Mouse (Mus musculus) cerebellum, postnatal 10 days (tissue): Measurements from ENCODE around the gene Krt7.

Experiments used
- DNase-seq, 2 experiments: peaks; one replicate each; pipeline ENCODE4 v3.0.0; 2021; ENCODE audit warnings: mixed read lengths in 2 of 2

Gene Krt7

DNA sequence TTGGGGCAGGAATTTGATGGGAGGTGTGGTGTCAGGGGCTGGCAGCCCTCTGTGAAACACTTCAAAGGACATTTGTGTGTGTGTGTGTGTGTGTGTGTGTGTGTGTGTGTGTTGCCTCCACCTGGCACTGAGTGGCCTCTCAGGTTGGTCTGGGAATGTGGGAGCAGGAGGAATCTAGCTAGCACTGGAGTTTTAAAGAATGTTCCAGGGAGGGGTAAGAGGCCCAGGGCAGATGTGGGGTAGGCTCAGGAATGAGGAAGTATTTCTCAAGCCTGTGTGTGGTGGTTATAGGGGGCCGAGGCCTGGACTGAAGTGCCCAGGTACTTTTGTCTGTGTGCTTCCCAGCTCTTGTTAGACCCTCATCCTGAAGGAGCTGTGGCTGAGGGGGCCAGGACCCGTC is at the start of gene Krt7:
Krt7 (plus strand) TSS at position 269 of the 400 bp plus-strand sequence.
- no peak for DNase-seq

GRCm38 (mm10) chr15:101362393-101363010 is 48.3 kb upstream of the Krt7 start:
- no peak for DNase-seq

DNA sequence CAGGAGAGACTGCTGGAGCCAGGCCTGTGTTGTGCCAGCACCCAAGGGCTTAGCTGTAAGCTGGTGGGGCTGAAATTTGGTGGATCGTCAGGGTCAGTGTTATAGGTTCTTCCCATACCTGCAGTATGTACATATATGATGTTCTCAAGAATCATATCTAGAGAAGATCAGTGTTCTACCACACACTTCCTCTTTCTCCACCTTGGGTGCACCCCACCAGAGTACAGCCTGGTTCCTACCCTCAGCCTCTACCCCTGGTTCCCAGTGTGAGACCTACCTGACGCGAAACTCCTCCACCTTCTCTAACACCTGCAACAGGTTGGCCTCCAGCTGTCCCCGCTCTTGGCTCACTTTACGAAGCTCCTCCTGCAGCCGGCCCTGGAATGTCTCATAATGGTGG is 46.9 kb upstream of the Krt7 start:
- DNase-seq: no peak

DNA sequence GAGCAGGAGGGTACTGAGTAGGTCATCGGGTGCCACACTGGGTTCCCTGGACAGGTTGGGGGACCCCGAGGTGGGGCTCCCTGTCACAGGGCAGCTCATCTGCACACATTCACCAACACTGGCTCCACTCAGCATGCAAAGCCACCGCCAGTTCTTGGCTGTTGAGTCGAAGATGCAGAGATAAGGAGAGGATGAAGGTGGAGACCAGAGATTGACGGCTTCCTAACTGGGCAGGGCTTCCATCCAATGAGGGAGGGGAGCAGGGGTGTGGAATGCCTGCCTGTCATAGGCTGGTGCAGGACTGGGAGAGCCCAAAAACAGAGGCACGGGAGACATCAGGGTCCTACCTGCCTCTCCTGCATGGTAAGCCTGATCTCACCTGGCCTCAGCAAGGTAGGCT is 46.4 kb upstream of the Krt7 start:
- no peak for DNase-seq

DNA sequence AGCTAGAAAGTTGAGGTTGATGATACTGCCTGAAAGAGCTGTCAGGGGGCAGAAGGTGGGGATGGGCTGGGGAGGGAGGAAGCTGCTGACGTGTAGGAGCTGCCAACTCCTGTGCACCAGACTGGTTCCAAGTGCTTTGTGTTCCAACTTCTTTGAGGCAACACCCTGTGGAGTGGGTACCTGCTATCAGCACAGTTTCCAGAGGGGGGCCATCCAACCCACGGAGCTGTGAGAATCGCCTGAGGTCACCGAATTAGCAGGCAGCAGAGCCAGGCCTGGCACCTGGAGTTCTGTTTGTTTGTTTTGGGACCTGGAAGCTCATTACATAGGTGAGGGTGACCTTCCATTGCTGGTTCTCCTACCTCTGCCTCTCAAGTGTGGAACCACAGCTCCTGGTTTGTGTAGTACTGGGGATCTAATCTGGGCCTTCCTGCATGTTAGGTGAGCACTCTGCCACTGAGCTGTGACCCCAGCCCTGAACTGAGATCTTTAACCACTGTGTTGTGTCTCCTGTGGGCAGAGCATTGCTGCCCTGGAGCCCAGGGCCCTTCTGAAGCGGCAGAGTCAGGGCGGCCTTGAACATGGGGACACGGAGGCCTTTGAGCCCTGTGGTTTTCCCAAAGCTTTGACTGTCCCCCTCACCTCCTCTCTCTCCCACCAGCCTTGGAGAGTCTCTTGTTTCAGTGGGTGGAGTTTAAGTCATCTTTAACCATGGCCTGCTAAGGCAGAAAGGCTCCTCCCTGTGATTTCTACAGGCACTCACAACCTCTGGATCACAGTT is 45.8 kb upstream of the Krt7 start:
- DNase-seq: no peak

DNA sequence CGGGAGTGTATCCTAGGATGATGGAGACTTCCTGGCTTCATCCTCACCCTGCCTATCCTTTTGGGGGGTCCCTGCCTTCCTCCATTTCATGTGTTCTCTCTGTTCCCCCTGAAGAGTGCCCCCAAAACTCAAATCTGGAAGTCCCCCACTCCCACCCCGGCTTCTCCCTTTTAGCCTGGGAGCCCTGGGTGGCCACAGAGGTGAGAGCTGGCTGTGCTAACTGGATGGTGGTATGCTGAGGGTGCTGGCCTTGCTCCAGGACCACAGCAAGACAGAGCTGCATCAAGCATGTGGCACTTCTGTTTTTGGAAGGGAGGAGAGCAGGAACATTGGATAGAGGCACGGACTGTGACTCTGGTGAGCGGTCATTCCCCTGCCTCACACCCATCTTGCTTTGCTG is 45.1 kb upstream of the Krt7 start:
- DNase-seq: no peak

DNA sequence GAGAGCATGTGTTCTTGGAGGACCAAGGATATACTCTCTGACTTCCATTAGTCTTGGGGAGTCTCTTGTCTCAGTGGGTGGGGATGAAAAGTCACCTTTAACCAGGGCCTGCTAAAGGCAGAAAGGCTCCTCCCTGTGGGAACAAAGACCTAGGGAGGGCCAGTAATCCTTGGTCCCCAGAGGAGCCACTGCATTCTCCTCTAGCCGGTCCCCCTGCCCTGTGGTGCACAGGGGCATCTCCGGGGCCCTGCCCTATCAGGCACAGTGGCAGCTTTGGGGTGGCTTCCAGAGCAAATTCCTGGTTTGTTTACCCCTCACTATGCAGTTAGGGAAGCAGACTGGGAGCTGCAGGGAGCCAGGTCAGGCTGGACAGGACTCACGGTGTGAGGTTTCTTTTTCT is 44.4 kb upstream of the Krt7 start:
- no peak for DNase-seq

- no peak for DNase-seq
Measured at GRCm38 (mm10) chr15:101366926-101367325, 43.9 kb upstream of the Krt7 start.

- DNase-seq: no peak
Measured at GRCm38 (mm10) chr15:101367497-101367896, 43.3 kb upstream of the Krt7 start.

DNA sequence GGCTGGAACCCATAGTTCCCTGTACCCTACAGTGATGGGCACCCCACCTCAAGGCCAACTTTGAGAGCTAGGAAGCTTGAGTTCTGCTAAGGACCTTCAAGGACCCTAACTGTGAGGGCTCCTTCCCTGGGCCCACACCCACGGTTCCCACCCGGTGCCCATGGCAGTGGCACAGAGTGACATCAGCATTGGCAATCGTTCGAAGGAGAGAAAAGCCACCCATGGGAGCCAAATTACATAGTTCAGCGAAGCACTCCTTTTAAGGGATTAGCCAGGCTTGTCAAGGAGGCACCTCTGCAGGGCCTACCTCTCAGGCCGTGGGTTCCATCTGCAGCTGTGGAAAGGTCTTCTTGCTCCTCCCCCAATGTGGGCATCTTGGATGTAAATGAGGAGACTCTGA is 42.8 kb upstream of the Krt7 start:
- DNase-seq: no peak

DNA sequence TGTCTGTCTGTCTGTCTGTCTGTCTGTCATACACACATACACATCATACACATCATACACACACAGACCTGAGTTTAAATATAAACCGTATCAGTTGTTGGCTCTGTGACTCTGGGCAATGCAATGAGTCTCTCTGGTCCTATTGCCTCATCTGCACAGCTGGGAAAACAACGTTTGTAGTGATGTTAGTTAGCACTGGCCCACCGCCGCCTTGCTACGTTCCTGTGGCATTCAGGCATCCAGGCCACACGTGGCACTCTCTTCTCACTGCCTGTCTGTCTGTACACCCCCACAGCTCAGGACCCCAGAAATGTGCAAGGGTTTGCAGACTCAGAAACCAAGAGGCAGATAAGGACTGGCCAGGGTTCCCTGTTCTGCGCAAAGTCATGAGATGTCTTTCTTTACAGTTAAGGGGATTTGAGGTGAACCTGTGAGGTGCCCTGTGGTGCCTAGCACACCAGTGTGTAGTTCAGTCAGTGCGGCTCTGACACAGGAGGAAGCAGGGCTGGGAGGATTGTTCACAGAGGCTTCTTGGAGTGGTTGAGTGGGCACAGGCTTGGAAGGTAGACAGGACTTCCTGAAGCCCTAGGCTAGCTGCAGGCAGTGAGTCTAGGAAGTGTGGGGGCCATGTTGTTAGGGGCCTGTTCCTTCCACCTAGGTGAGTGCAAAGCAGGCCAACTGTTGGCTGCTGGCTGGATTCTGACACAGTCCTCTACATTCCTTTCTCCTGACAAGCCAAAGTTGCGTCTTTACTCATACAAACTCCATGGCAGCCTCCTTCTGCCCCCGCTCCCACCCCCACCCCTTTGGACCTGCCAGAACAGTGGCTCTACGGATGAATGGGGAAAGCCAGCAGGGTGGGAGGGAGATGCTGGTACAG is 42.1 kb upstream of the Krt7 start:
- no peak for DNase-seq

DNA sequence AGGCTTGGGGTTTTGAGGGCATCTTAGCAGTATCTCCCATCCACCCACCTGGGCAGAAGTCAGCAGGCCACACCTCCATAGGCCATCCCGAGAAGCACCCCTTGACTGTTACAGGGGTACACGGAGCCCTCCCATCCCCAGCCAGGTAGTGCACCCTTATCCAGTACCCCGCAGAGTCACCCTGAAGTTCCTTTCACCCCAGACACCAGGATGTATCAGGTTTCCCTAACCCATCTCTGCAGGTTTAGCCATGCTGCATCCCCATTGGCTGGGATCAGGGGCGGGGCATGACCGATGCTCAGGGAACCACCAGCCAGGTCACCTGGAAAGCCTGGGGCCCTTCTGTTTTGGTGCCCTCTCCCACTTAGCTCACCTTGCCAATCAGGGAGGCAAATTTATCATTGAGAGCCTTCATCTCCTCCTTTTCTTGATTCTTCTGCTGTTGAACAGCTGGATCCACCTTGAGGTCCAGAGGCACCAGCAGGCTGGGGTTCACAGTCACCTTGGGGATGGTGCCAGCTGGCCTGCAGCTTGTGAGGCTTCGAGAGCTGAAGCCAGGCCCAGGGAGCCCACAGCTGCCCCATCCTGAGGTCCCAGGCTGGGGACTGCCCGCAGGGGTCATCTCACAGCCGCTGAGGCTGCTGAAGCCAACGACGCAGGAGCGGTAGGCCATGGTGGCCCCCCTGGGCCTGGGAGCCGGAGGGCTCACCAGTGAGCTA is 41.3 kb upstream of the Krt7 start:
- no peak for DNase-seq

DNA sequence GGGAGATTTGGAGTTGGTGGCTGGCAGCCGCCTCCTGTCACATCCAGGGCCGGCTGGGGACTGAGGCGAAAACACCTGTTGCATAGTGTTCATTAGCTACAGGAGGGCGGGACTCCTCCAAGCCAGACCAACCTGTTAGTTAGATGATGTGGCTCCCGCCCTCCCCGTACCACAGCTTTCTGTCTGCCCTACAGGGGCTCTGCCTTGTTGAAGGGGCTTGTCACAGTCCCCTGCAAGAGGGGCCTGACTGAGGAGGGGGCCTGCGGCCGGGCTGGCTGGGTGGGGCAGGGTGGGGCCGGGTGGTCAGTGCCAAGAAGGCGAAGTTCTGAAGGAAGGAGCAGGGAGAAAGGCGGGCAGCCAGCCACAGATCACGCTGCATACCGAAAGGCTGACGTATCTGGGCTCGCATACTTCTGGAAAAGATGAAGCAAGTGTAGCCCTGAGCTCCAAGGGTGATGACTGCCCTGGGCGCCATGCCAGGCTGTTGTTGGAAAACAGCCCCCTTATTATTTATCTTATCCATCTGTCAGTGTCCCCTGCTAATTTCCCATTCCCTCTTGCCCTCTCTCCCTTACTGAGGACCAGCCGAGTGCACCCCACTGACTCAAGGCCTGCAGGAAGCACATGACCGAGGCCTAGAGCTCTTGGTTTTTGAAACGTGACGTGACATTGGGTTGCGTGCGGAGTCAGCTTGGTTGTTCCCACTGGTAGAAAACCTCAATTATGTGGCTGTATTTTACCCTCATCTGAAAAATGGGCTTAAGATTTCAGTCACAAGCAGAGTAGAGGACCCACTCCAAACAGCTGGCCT is 40.5 kb upstream of the Krt7 start, which contains the start of gene Krt80:
Krt80 (minus strand) TSS at position 62 of the 811 bp plus-strand sequence.
- peak; percentile 47 to 63 for DNase-seq

DNA sequence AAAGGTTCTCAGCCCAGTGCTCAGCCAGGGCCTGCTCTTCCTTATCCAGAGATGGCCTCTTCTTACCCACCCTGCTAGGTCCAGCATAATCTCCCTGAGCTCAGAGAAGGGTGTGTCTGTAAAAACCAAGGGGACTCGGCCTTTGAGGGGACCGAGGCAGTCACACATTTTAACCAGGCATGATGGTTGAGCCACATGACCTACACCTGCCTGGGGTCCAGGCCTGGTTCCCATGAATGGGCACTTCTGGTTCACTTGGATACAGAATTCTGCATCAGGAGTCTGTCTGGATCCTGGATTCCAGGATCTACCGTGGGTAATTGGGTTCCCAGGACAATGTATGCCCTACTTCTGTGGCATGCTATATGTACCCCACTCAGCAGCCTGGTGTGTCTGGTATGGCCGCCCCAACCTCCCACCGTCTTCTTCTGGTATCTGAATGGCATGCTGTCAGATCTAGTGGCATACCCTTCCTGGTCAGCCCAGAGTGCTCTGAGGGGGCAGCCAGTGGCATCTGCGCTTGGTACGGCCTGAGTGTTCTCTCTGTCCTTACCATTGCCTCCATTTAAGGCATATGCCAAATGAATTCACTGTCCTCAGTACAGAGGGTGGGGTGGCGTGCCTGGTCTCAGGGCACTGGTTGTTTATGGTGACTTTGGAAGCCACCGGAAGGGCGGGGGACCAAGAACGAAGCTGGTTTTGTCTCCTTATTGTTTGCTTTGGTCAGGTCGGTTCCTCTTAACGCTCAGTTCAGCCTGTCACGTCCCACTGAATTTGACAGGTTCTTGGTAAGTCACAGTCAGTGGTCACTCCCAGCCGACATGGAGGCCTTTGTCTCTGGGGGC is 39.5 kb upstream of the Krt7 start:
- no peak for DNase-seq

DNA sequence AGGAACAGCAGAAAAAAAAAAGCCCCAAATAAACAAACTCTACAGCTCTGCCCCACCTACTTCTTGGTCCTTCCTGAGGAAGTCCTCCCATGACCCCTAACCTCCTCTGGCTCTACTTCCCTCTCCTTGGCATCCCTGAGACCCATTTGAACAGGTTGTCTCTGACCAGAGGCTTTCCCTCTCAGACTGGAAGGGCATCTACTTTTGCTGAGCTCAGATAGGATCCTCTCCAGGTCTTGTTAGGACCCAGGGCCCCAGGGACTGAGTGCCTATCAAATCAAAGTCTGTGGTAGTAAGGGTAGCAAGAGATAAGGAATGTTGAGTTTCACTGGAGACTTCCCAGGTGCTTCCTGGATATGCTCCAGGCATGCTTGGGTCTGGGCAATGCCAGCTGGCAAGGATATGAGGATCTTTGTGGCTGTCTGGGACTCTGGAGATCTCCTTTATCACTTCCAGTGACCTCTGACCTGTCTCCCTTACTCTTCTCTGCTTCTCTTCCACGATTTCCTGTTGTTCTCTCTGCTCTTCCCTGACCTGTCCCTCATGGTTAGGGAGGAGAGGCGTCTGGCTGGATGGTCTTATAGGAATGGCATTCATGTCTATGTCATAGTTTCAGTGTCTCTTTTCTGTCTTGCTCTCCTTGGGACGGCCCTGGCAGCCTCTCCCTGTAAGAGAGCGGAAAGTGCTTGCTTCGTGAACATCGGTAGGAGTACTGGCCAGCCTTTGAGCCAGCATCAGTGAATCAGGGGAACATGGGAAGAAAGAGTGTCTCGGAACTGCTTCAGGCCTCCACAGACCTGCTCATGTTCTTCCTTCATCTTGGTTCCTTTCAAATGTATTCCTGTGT is 38.5 kb upstream of the Krt7 start:
- DNase-seq: peak in 1 of 2 experiments; percentile 32

GRCm38 (mm10) chr15:101373286-101373898 is 37.5 kb upstream of the Krt7 start:
- DNase-seq: no peak

GRCm38 (mm10) chr15:101374879-101375278 is 36.0 kb upstream of the Krt7 start:
- DNase-seq: peak; percentile 33 to 35

GRCm38 (mm10) chr15:101375956-101376775 is 34.7 kb upstream of the Krt7 start:
- DNase-seq: peak; percentile 60 to 71

- no peak for DNase-seq
Measured at GRCm38 (mm10) chr15:101376776-101377061, 34.1 kb upstream of the Krt7 start.
